Mouse (Mus musculus) erythroid progenitor cell, adult 5-6 weeks (primary cell): Measurements from ENCODE around the gene Psmb7. TPM values are rescaled to one million over a fixed set of nuclear protein-coding genes. Genes with fewer than 3 reads are reported as not detected.

Experiments
- ATAC-seq: replicated peaks from 2 replicates; pipeline ENCODE4 v1.8.0; 2016; ENCODE audit warnings: moderate number of reproducible peaks, mild to moderate bottlenecking, moderate TSS enrichment, inconsistent platforms; ENCODE audit not compliant: poor library complexity, low FRiP score, severe bottlenecking
- total RNA-seq, 2 experiments: library from RNA; stranded (forward) in 1 of 2; stranded (reverse) in 1 of 2; fragments of 150-400 nt in 1 of 2; fragments of 186-747, 209-891 nt in 1 of 2; gene quantifications; 2 replicates each; pipeline versions ENCODE4 v1.2.3 to v1.2.4; 2015 to 2017; ENCODE audit warnings: low replicate concordance in 2 of 2

Psmb7 gene
- total RNA-seq (2015; ENCODE audit: low replicate concordance) (76.3 and 132 TPM in 2 replicates), total RNA-seq (2017; ENCODE audit: low replicate concordance) (102 and 108 TPM in 2 replicates)

- ATAC-seq: peak; percentile 97
Observed at GRCm38 (mm10) chr2:38643625-38644427, at the start of gene Psmb7. Psmb7 (minus strand) TSS chr2:38644087.

GRCm38 (mm10) chr2:38691542-38691941 is 47.7 kb upstream of the Psmb7 start:
- no peak for ATAC-seq

GRCm38 (mm10) chr2:38689881-38690280 is 46.0 kb upstream of the Psmb7 start:
- no peak for ATAC-seq

- ATAC-seq: no peak
Observed at GRCm38 (mm10) chr2:38688791-38689520, 45.1 kb upstream of the Psmb7 start.

- no peak for ATAC-seq
Observed at GRCm38 (mm10) chr2:38685746-38686145, 41.9 kb upstream of the Psmb7 start.

- ATAC-seq: no peak
Observed at GRCm38 (mm10) chr2:38683083-38683482, 39.2 kb upstream of the Psmb7 start.

GRCm38 (mm10) chr2:38682209-38682608 is 38.3 kb upstream of the Psmb7 start:
- ATAC-seq: no peak

- ATAC-seq: no peak
Observed at GRCm38 (mm10) chr2:38678947-38679346, 35.1 kb upstream of the Psmb7 start.

- no peak for ATAC-seq
Observed at GRCm38 (mm10) chr2:38675366-38675969, 31.6 kb upstream of the Psmb7 start.

- ATAC-seq: no peak
Observed at GRCm38 (mm10) chr2:38672496-38672895, 28.6 kb upstream of the Psmb7 start.

- no peak for ATAC-seq
Observed at GRCm38 (mm10) chr2:38668802-38669580, 25.1 kb upstream of the Psmb7 start.

- no peak for ATAC-seq
Observed at GRCm38 (mm10) chr2:38661398-38661797, 17.5 kb upstream of the Psmb7 start.

- no peak for ATAC-seq
Observed at GRCm38 (mm10) chr2:38658338-38658836, 14.5 kb upstream of the Psmb7 start.

GRCm38 (mm10) chr2:38653694-38654093 is 9.8 kb upstream of the Psmb7 start:
- ATAC-seq: no peak

- no peak for ATAC-seq
Observed at GRCm38 (mm10) chr2:38653293-38653619, 9.4 kb upstream of the Psmb7 start.

GRCm38 (mm10) chr2:38652565-38653292 is 8.8 kb upstream of the Psmb7 start:
- no peak for ATAC-seq

GRCm38 (mm10) chr2:38652098-38652497 is 8.2 kb upstream of the Psmb7 start:
- no peak for ATAC-seq

- ATAC-seq: no peak
Observed at GRCm38 (mm10) chr2:38650340-38650739, 6.5 kb upstream of the Psmb7 start.

- no peak for ATAC-seq
Observed at GRCm38 (mm10) chr2:38647661-38648060, 3.8 kb upstream of the Psmb7 start.
